ENCODE assay signal across 23 mouse cellular contexts in the genomic region with DNA sequence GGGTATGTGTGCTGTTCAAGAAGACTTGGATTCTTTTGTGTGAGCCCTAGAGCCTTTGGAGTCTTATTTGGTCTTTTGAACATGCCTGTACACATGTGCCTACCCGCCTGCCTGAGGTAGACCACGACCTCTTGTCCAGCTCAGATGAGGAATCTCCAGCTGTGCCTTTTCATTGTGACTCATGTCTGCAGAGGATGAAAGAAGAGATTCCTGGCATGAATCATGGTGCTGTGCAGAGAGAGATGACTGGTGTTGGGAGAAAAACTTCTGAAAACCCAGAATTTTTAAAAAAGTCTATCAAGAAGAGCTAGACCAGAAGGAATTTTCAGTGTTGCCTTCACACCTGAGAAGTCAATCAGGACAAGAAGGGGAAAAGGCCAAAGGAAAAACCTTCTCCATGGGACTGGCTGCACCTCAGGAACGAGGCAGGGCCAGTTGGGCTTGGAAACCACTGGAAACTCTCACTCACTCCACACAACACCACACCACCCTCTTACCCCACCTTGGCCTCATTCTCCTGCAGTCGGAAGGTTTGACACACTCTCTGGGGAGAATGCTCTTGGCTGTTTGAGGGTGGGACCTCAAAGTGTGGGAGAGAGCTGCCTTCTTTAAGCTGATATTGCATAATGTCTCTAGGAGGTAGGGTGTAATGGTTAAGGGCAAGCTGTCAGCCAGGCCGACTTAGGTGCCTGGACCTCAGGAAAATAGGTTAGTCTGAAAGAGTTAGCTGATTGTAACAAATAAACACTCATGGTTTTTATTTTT. TPM values are rescaled to one million over a fixed set of nuclear protein-coding genes. Genes with fewer than 3 reads are reported as not detected.
DNase-seq lines count a peak whose midpoint lies in the region; ATAC-seq and TF ChIP-seq lines count a peak whose summit lies in the region.
"Had no signal": no experiment of that assay in that cellular context is flagged by ENCODE, and none has a peak within 500 bp of the region (broad histone marks: within the 10 kb centered on the region; RNA-seq: fewer than 3 reads in every experiment).

No protein-coding gene starts in this region.

- H3K4me1 ChIP-seq in embryonic fibroblast, embryonic 13.5 days (ENCODE audit: control insufficient read depth, insufficient read depth, low read length) = peaks cover 44% of the 10 kb centered on the region
- H3K4me1 ChIP-seq: midbrain, embryonic 15.5 days had no signal

- H3ac ChIP-seq in C2C12 (ENCODE audit: control insufficient read depth, insufficient read length, low read depth) = no peak overlapping the region

- no peak for ATAC-seq in megakaryocyte-erythroid progenitor cell, adult 5-6 weeks (replicated peaks; ENCODE audit: low FRiP score, low TSS enrichment, poor library complexity, severe bottlenecking)
- ATAC-seq: forebrain, embryonic 16.5 days; hindbrain, embryonic 16.5 days; intestine, postnatal 0 days; midbrain, embryonic 15.5 days had no signal

- H3K27me3 ChIP-seq in C2C12 (ENCODE audit: control insufficient read depth, insufficient read depth, insufficient read length) = no peaks in the 10 kb centered on the region
- H3K27me3 ChIP-seq: midbrain, embryonic 15.5 days; stomach, embryonic 15.5 days had no signal

- H3K79me3 ChIP-seq in C2C12 (ENCODE audit: low read depth) = peaks cover 73% of the 10 kb centered on the region

- no peaks in the 10 kb centered on the region for H3K36me3 ChIP-seq in C2C12 (ENCODE audit: control insufficient read depth, insufficient read depth)
- H3K36me3 ChIP-seq: heart, embryonic 10.5 days; midbrain, embryonic 15.5 days; stomach, embryonic 15.5 days had no signal

- peaks cover 90% of the 10 kb centered on the region for H3K79me2 ChIP-seq in C2C12 (ENCODE audit: control insufficient read depth, insufficient read depth)

- peak overlapping the region; percentile 79 for H3K27ac ChIP-seq in layer of hippocampus, adult 2 months
- peak overlapping the region; percentile 100 for H3K27ac ChIP-seq in embryonic fibroblast, embryonic 13.5 days (ENCODE audit: insufficient read depth, low read length)
- H3K27ac ChIP-seq: embryonic facial prominence, embryonic 10.5 days; heart, embryonic 10.5 days; midbrain, embryonic 15.5 days; stomach, embryonic 15.5 days had no signal

- no peak for TF ChIP-seq CTCF in layer of hippocampus, adult 2 months (conservative IDR thresholded peaks at IDR 0.05)
- TF ChIP-seq CTCF in C2C12 (IDR thresholded peaks at IDR 0.05; ENCODE audit: control insufficient read depth, insufficient read depth, insufficient read length) = no peak
- no peak for TF ChIP-seq CTCF in embryonic fibroblast, embryonic 13.5 days (IDR thresholded peaks at IDR 0.05; ENCODE audit: borderline replicate concordance, insufficient read depth, low read length)

- DNase-seq in adrenal gland, adult 2 months = peak; percentile 56
- no peak for DNase-seq in adrenal gland, postnatal 25 days
- no peak for DNase-seq in layer of hippocampus, adult 2 months (ENCODE audit: low spot score in 2 of 2)
- DNase-seq in layer of hippocampus, adult 8-10 months (ENCODE audit: low spot score in 2 of 2) = no peak
- no peak for DNase-seq in cerebellum, adult 11-12 months
- DNase-seq: cerebellum, postnatal 14 days; gastrocnemius, postnatal 25 days; heart, postnatal 4 days; lung, postnatal 4 days had no signal

- H3K4me3 ChIP-seq in layer of hippocampus, adult 2 months = no peak overlapping the region; the same call in 1 of the 2 replicates
- no peak overlapping the region for H3K4me3 ChIP-seq in C2C12 (ENCODE audit: insufficient read depth, poor library complexity, severe bottlenecking)
- H3K4me3 ChIP-seq in embryonic fibroblast, embryonic 13.5 days (ENCODE audit: insufficient read depth, low read length) = no peak overlapping the region
- H3K4me3 ChIP-seq: embryonic facial prominence, embryonic 10.5 days; erythroblast, embryonic 14.5 days; heart, embryonic 10.5 days; midbrain, embryonic 15.5 days; stomach, embryonic 15.5 days had no signal

- TF ChIP-seq POLR2A in embryonic fibroblast, embryonic 13.5 days (IDR thresholded peaks at IDR 0.05; ENCODE audit: low read depth, low read length) = no peak

TF ChIP-seq in C2C12, 6 proteins besides CTCF, POLR2A, EP300 and RAD21:
- TF ChIP-seq CEBPB (IDR thresholded peaks at IDR 0.05; ENCODE audit: low read depth) = peak; percentile 87
- TF ChIP-seq MAX (IDR thresholded peaks at IDR 0.05) = peak; percentile 85
- no peak for TF ChIP-seq MYOG (IDR thresholded peaks at IDR 0.05; ENCODE audit: control insufficient read depth, extremely low read depth, insufficient read length)
- peak; percentile 88 for TF ChIP-seq MYOD1 (IDR thresholded peaks at IDR 0.05; ENCODE audit: control insufficient read depth, insufficient read length, low read depth)
- peak; percentile 92 for TF ChIP-seq FOSL1 (IDR thresholded peaks at IDR 0.05; ENCODE audit: insufficient read depth, low read length, poor library complexity, severe bottlenecking)

RNA-seq across cellular contexts. Expression of gene Ppfibp1, which starts 21.6 kb away (rescaled TPM):
- total RNA-seq in adrenal gland, adult 2 months (2021) = 10 to 100 TPM; 78.9 to 99.7 TPM
- 10.8 and 12.9 TPM in 2 replicates for polyA plus RNA-seq in adrenal gland, adult 2 months (2012; rRNA removed)
- total RNA-seq in adrenal gland, postnatal 25 days (2021) = 70.0 and 98.9 TPM in 2 replicates
- 10 to 100 TPM; 35.3 to 40.6 TPM for total RNA-seq in layer of hippocampus, adult 2 months (2021)
- total RNA-seq in layer of hippocampus, adult 8-10 months (2022) = 10 to 100 TPM; 40.8 to 45.2 (median 41.9) TPM
- polyA plus RNA-seq in C2C12 (2012; fragmentation: generic; extraction: Trizol) = 61.1 TPM
- 196 and 246 TPM in 2 replicates for polyA plus RNA-seq in embryonic fibroblast, embryonic 13.5 days (2011; ENCODE audit: insufficient read length, low read depth, missing spikeins)
- 1.2 and 6.5 TPM in 2 replicates for total RNA-seq in megakaryocyte-erythroid progenitor cell, adult 5-6 weeks (2014; fragmentation: Nextera tagmentation)
- total RNA-seq in megakaryocyte-erythroid progenitor cell, adult 5-6 weeks (2017) = 6.1 and 11.4 TPM in 2 replicates
- polyA plus RNA-seq: erythroblast, embryonic 14.5 days had no signal

RNA-seq across cellular contexts. Expression of gene 1700034J05Rik, which starts 44.3 kb away (rescaled TPM):
- not detected for total RNA-seq in adrenal gland, adult 2 months (2021)
- not detected in 2 replicates for polyA plus RNA-seq in adrenal gland, adult 2 months (2012; rRNA removed)
- not detected in 2 replicates for total RNA-seq in adrenal gland, postnatal 25 days (2021)
- not detected for total RNA-seq in layer of hippocampus, adult 2 months (2021)
- total RNA-seq in layer of hippocampus, adult 8-10 months (2022) = not detected
- 0.07 TPM for polyA plus RNA-seq in C2C12 (2012; fragmentation: generic; extraction: Trizol)
- polyA plus RNA-seq in embryonic fibroblast, embryonic 13.5 days (2011; ENCODE audit: insufficient read length, low read depth, missing spikeins) = not detected in 2 replicates
- total RNA-seq in megakaryocyte-erythroid progenitor cell, adult 5-6 weeks (2014; fragmentation: Nextera tagmentation) = not detected in 2 replicates
- total RNA-seq in megakaryocyte-erythroid progenitor cell, adult 5-6 weeks (2017) = not detected in 2 replicates
- total RNA-seq: gastrocnemius, postnatal 25 days; heart, postnatal 4 days; layer of hippocampus, adult 18-20 months; left cerebral cortex, adult 8-10 months had no signal
- polyA plus RNA-seq: erythroblast, embryonic 14.5 days; forebrain, embryonic 16.5 days; intestine, postnatal 0 days; midbrain, embryonic 15.5 days; spleen, adult 2 months had no signal
